Mouse (Mus musculus) liver, embryonic 11.5 days (tissue): Measurements from ENCODE around the gene Dnajc13. TPM values are rescaled to one million over a fixed set of nuclear protein-coding genes. Genes with fewer than 3 reads are reported as not detected.

Source experiments
- ATAC-seq: fragments of 200-750 bp; cut with Nextera tagmentation; replicated peaks from 2 replicates; pipeline ENCODE4 v1.8.0; 2017; ENCODE audit warnings: moderate number of reproducible peaks, mild to moderate bottlenecking, moderate TSS enrichment, moderate library complexity; ENCODE audit not compliant: low FRiP score
- DNase-seq: peaks from one replicate; pipeline ENCODE4 v3.0.0-alpha.2; 2017; ENCODE audit warnings: low spot score
- H3K27ac ChIP-seq: fragments of 300-500 bp; sonication (generic); 2 replicates; pipeline ENCODE4 v1.5.1; 2014; ENCODE audit warnings: mild to moderate bottlenecking, low read depth, low read length, control low read depth
- H3K27me3 ChIP-seq: fragments of 300-500 bp; sonication (generic); replicated peaks from 2 replicates; pipeline ENCODE4 v1.6.1; 2014; ENCODE audit warnings: low read length, mixed read lengths; ENCODE audit not compliant: control insufficient read depth, insufficient read depth
- H3K36me3 ChIP-seq: fragments of 300-500 bp; sonication (generic); 2 replicates; pipeline ENCODE4 v1.6.1; 2014; ENCODE audit warnings: mild to moderate bottlenecking, low read length, moderate library complexity, mixed read lengths; ENCODE audit not compliant: control insufficient read depth, insufficient read depth
- H3K4me1 ChIP-seq: fragments of 300-500 bp; sonication (generic); replicated peaks from 2 replicates; pipeline ENCODE4 v1.6.1; 2014; ENCODE audit warnings: low read length, mixed read lengths; ENCODE audit not compliant: control insufficient read depth, insufficient read depth
- H3K4me2 ChIP-seq: fragments of 300-500 bp; sonication (generic); 2 replicates; pipeline ENCODE4 v1.6.1; 2014; ENCODE audit warnings: mild to moderate bottlenecking, control low read depth, moderate library complexity
- H3K4me3 ChIP-seq: fragments of 300-500 bp; sonication (generic); 2 replicates; pipeline ENCODE4 v1.5.1; 2014; ENCODE audit warnings: low read depth, low read length, control low read depth
- H3K9ac ChIP-seq: fragments of 300-500 bp; sonication (generic); 2 replicates; pipeline ENCODE4 v1.6.1; 2014; ENCODE audit warnings: low read depth, low read length, control low read depth
- H3K9me3 ChIP-seq: fragments of 300-500 bp; sonication (generic); 2 replicates; pipeline ENCODE4 v1.6.1; 2016; ENCODE audit warnings: low read length, inconsistent platforms, mixed read lengths; ENCODE audit not compliant: control insufficient read depth
- WGBS: fragments of 180-500 bp; shearing (Covaris S2); extraction: QIAGEN DNeasy Blood & Tissue Kit; methylation state at CpG from one replicate; pipeline ENCODE4 v1.1.7; 2014; 5-methylcytosine and 5-hydroxymethylcytosine counted together
- polyA plus RNA-seq: library from polyadenylated mRNA; unstranded; fragments of >200 nt; fragmentation: Nextera tagmentation; extraction: Ambion mirVana; gene quantifications from 2 replicates; pipeline ENCODE4 v1.2.1, GENCODE M21; 2014

Gene Dnajc13
- polyA plus RNA-seq, 1 experiment from 2014 or later = 22.6 TPM

GRCm38 (mm10) chr9:104232004-104232403 lies 30.7 kb downstream of the Dnajc13 start:
- WGBS = 87% methylated on average over 3 of the region's 3 CpGs
- Histone ChIP-seq H3K27me3 (no peaks in the 10 kb centered on the region), H3K4me3 (no peak overlapping the region), H3K36me3 (peaks cover 31% of the 10 kb centered on the region), H3K9ac (no peak overlapping the region), H3K9me3 (no peaks in the 10 kb centered on the region), H3K4me1 (no peaks in the 10 kb centered on the region), H3K4me2 (no peak overlapping the region), H3K27ac (no peak overlapping the region)
- ATAC-seq (no peak), DNase-seq (no peak)

DNA sequence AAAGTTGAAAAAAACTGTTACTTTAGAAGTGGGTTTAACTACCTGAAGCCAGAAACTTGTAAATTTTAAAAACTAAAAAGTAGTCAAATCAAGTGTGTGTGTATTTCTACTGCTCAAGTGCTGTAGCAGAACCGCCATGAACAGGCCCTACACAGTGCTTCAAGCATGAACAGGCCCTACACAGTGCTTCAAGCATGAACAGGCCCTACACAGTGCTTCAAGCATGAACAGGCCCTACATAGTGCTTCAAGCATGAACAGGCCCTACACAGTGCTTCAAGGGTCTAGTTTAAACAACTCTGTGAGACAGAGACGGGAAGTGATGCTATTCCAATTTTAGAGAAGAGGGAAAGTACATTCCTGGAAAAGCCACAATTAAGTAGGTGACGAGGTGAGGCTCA lies 51.3 kb downstream of the Dnajc13 start:
- WGBS = 90% methylated on average over 3 of the region's 3 CpGs
- Histone ChIP-seq H3K9me3 (no peaks in the 10 kb centered on the region), H3K9ac (no peak overlapping the region), H3K27me3 (no peaks in the 10 kb centered on the region), H3K4me3 (no peak overlapping the region), H3K36me3 (peaks cover 11% of the 10 kb centered on the region; the same call in 1 of the 2 replicates), H3K4me2 (no peak overlapping the region), H3K27ac (no peak overlapping the region), H3K4me1 (no peaks in the 10 kb centered on the region)
- DNase-seq (no peak), ATAC-seq (no peak)

GRCm38 (mm10) chr9:104203851-104204250 lies 58.9 kb downstream of the Dnajc13 start:
- DNase-seq (no peak), ATAC-seq (peak; percentile 65; the same call in 1 of the 2 replicates)
- no peaks in the 10 kb centered on the region for H3K27me3 ChIP-seq
- WGBS = 91% methylated on average over 3 of the region's 3 CpGs
- no peak overlapping the region for H3K27ac ChIP-seq
- no peak overlapping the region for H3K4me2 ChIP-seq
- no peak overlapping the region for H3K4me3 ChIP-seq
- no peaks in the 10 kb centered on the region for H3K4me1 ChIP-seq
- H3K9me3 ChIP-seq = no peaks in the 10 kb centered on the region
- H3K36me3 ChIP-seq = peaks cover 25% of the 10 kb centered on the region; the same call in 1 of the 2 replicates
- H3K9ac ChIP-seq = no peak overlapping the region

DNA sequence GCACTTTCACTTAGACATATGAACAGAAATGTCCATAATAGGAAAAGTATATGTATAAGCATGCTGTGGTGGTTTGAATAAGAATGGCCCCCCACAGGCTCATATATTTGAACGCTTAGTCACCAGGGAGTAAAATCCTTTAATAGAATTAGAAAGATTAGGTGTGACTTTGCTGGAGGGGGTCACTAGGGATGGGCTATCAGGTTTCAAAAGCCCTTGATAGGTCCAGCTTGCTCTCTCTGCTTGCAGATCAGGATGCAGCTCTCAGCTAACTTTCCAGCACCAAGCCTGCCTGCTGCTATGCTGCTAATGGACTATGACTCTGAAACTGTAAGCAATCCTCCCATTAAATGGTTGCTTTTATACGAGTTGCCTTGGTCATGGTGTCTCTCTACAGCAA lies 68.2 kb downstream of the Dnajc13 start:
- no peak overlapping the region for H3K27ac ChIP-seq

DNA sequence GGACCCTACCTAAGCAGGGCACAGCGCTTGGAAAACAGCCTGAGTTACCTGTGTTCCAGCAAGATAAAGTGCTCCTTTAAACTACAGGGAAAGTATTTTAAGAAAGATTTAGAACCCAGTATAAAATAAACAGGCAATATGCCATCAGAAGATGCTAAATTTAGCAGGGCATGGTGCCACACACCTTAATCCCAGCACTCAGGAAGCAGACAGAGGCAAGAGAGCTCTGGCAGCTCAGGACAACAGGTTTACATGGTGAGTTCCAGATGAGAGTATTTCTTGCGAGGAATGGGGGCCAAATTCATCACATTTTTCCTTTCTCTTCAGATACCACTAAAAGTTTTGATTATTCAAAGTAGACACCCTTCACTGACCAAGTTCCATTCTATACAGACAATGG lies 68.8 kb downstream of the Dnajc13 start:
- H3K9me3 ChIP-seq = no peaks in the 10 kb centered on the region
- no peak for DNase-seq
- H3K4me3 ChIP-seq = no peak overlapping the region
- ATAC-seq = no peak
- H3K4me1 ChIP-seq = no peaks in the 10 kb centered on the region
- peaks cover 20% of the 10 kb centered on the region for H3K36me3 ChIP-seq
- no peak overlapping the region for H3K4me2 ChIP-seq
- no peak overlapping the region for H3K27ac ChIP-seq
- H3K9ac ChIP-seq = no peak overlapping the region
- 89% methylated on average over 2 of the region's 2 CpGs for WGBS
- H3K27me3 ChIP-seq = no peaks in the 10 kb centered on the region

More for the DNA sequence above, 68.2 kb downstream of the Dnajc13 start:
- peaks cover 20% of the 10 kb centered on the region; the same call in 1 of the 2 replicates for H3K36me3 ChIP-seq
- no peaks in the 10 kb centered on the region for H3K27me3 ChIP-seq
- DNase-seq = no peak
- H3K4me1 ChIP-seq = no peaks in the 10 kb centered on the region
- no peak for ATAC-seq
- no peaks in the 10 kb centered on the region for H3K9me3 ChIP-seq
- H3K4me2 ChIP-seq = no peak overlapping the region
- H3K4me3 ChIP-seq = no peak overlapping the region
- WGBS = 70% methylated on average over 2 of the region's 2 CpGs
- no peak overlapping the region for H3K9ac ChIP-seq

DNA sequence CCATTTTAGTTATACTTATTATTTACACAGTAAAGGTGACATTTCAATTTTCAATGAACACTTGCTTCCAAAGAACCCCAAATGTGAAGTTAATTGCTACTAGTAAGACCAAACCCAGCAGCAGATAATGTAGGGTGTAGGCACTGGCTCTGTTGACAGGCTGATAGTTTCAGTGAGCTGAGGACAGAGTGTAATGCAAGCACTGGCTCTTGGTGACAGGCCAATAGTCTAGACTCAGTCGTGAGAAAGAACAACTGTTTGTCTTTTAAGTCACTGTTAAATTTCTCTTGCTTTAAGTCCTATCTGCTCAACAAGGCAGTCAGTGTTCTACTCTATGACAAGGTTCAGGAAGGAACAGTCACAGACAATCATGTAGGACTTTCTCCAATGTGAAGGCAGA lies 69.4 kb downstream of the Dnajc13 start:
- WGBS = 75% methylated on average over 1 of the region's 1 CpGs
- ATAC-seq (no peak), DNase-seq (no peak)
- Histone ChIP-seq H3K9ac (no peak overlapping the region), H3K4me1 (no peaks in the 10 kb centered on the region), H3K27me3 (no peaks in the 10 kb centered on the region), H3K36me3 (peaks cover 23% of the 10 kb centered on the region), H3K4me3 (no peak overlapping the region), H3K9me3 (no peaks in the 10 kb centered on the region), H3K27ac (no peak overlapping the region), H3K4me2 (no peak overlapping the region)

DNA sequence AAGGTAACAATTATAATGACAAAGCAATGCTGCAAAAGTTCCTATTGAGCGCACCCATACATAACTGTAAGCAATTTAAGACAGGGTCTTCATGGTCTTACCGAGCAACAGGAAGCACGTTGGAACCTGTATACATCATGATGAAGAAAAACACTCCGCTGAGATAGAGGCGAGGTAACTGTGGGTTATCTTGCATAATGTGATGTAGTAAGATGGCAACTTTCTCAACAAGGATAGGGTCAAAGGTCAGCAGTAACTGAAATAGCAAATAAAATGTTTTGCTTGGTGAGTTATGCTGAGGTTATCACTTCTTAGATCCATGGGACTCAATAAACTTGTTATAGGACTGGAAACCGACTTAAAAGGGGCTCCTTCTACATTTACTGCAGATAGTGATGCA lies 70.2 kb downstream of the Dnajc13 start:
- Histone ChIP-seq H3K4me3 (no peak overlapping the region), H3K4me1 (no peaks in the 10 kb centered on the region), H3K27me3 (no peaks in the 10 kb centered on the region), H3K27ac (no peak overlapping the region), H3K36me3 (peaks cover 18% of the 10 kb centered on the region), H3K4me2 (no peak overlapping the region), H3K9me3 (no peaks in the 10 kb centered on the region), H3K9ac (no peak overlapping the region)
- 89% methylated on average over 6 of the region's 6 CpGs for WGBS
- ATAC-seq (no peak), DNase-seq (no peak)

DNA sequence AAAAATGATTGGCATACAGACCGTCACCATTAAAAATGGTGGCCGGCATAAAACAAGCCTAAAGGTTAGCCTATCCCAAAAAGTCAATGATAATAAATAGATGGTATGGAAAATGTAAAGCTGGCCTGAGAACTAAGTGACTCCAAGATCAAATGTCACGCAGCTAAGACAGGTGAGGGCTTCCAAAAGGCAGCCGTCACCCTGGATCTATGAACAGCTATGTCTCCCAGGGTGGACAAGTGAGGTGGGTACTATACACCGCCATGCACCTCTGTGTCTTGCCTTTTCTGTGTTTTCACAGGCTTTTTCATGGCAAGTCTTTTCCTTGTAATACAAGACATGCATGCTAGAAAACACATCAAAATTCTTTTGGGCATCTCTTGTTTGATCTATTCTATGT lies 73.1 kb downstream of the Dnajc13 start:
- peaks cover 16% of the 10 kb centered on the region for H3K36me3 ChIP-seq
- no peak overlapping the region for H3K4me2 ChIP-seq
- H3K9me3 ChIP-seq = no peaks in the 10 kb centered on the region
- H3K9ac ChIP-seq = no peak overlapping the region
- no peak for ATAC-seq
- no peak overlapping the region for H3K4me3 ChIP-seq
- 95% methylated on average over 5 of the region's 5 CpGs for WGBS
- no peak overlapping the region for H3K27ac ChIP-seq
- no peaks in the 10 kb centered on the region for H3K27me3 ChIP-seq
- no peak for DNase-seq
- no peaks in the 10 kb centered on the region for H3K4me1 ChIP-seq

GRCm38 (mm10) chr9:104188704-104189103 lies 74.0 kb downstream of the Dnajc13 start:
- Histone ChIP-seq H3K4me1 (no peaks in the 10 kb centered on the region), H3K4me3 (no peak overlapping the region), H3K9me3 (no peaks in the 10 kb centered on the region), H3K27me3 (no peaks in the 10 kb centered on the region), H3K4me2 (no peak overlapping the region), H3K36me3 (peaks cover 16% of the 10 kb centered on the region), H3K9ac (no peak overlapping the region), H3K27ac (no peak overlapping the region)
- ATAC-seq (no peak), DNase-seq (no peak)
- 98% methylated on average over 1 of the region's 1 CpGs for WGBS
